Comparison of ENCODE assay signal across 8 mouse cellular contexts in the genomic region with DNA sequence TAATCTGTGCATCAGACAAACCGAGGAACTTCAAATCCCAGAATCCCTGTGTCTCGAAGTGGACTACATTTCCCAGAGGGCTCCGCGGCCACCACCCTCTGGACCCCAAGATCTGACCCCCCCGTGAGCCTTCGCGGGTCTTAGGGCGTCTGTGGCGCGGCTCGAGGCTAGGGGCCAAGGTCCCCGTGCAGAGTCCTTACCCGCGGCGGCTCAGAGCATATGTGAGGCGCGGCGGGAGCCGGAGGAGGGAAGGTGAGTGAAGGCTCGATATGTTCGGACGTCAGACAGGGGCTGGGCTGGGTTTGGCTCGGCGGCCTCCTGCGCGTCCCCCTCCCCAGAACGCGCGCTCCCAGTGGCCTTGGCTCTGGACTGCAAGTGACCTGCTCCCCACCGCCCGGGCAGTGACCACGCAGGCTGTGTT. TPM values are rescaled to one million over a fixed set of nuclear protein-coding genes. Genes with fewer than 3 reads are reported as not detected.
DNase-seq lines count a peak whose midpoint lies in the region; ATAC-seq lines count a peak whose summit lies in the region.

A gene (plus strand): TSS at position 107 of the 421 bp plus-strand sequence.

- peaks cover 10% of the 10 kb centered on the region for H3K4me1 ChIP-seq in hindbrain, embryonic 16.5 days (ENCODE audit: control insufficient read depth, insufficient read depth, low read depth, low read length)

- peaks cover 14% of the 10 kb centered on the region for H3K36me3 ChIP-seq in hindbrain, embryonic 16.5 days (ENCODE audit: control insufficient read depth, insufficient read depth, low read length)

- peak; percentile 79 for DNase-seq in adrenal gland, postnatal 10 days
- DNase-seq in gastrocnemius, adult 8-10 months (ENCODE audit: low spot score in 2 of 2), result peak; percentile 37 to 68
- DNase-seq in left cerebral cortex, adult 11 months (ENCODE audit: low spot score), result peak; percentile 70
- DNase-seq in lung, postnatal 14 days, result peak; percentile 72
- DNase-seq in right cerebral cortex, postnatal 10 days (ENCODE audit: low spot score in 2 of 2), result peak; percentile 85 to 86
- DNase-seq in spleen, postnatal 4 days (ENCODE audit: low spot score in 2 of 2), result no peak

- H3K9me3 ChIP-seq in hindbrain, embryonic 16.5 days (ENCODE audit: control insufficient read depth, low read length), result no peaks in the 10 kb centered on the region

- H3K27me3 ChIP-seq in hindbrain, embryonic 16.5 days (replicated peaks; ENCODE audit: control insufficient read depth, insufficient read depth, low read length), result no peaks in the 10 kb centered on the region

- peak within 1 kb of the TSS; percentile 78 for H3K27ac ChIP-seq in hindbrain, embryonic 16.5 days (ENCODE audit: low read depth, low read length)

- H3K9ac ChIP-seq in hindbrain, embryonic 16.5 days (ENCODE audit: low read depth, low read length), result peak within 1 kb of the TSS; percentile 98

- ATAC-seq in common myeloid progenitor, adult 5-6 weeks (replicated peaks; ENCODE audit: low read depth, poor library complexity, severe bottlenecking), result peak; percentile 42; the same call in 1 of the 2 replicates
- ATAC-seq in hindbrain, embryonic 16.5 days, result peak; percentile 96

- WGBS in hindbrain, embryonic 16.5 days, result under 1% methylated on average over 32 of the region's 32 CpGs

- H3K4me2 ChIP-seq in hindbrain, embryonic 16.5 days (ENCODE audit: low read length), result peak within 1 kb of the TSS; percentile 85

- H3K4me3 ChIP-seq in hindbrain, embryonic 16.5 days (ENCODE audit: low read length), result peak within 1 kb of the TSS; percentile 89

RNA-seq across cellular contexts. Expression of the gene that starts here (rescaled TPM):
- total RNA-seq in adrenal gland, postnatal 10 days (2021), result 1 to 10 TPM; 4.5 to 5.8 TPM
- total RNA-seq in common myeloid progenitor, adult 5-6 weeks (2017), result not detected in 2 replicates
- 1 to 10 TPM; 3.3 to 4.7 (median 3.5) TPM for total RNA-seq in gastrocnemius, adult 8-10 months (2022)
- polyA plus RNA-seq in hindbrain, embryonic 16.5 days (2015; fragmentation: Nextera tagmentation; extraction: Ambion mirVana), result 13.2 TPM in 2 replicates

Comparison
In these comparisons a context has a peak if more than half of its experiments do, and no peak if none do; other contexts are left out.
1. Peak in ATAC-seq in common myeloid progenitor, adult 5-6 weeks; RNA of the gene not detected or under 1 TPM.
2. DNase-seq: peak in adrenal gland, postnatal 10 days (single experiment), gastrocnemius, adult 8-10 months (2 of 2), left cerebral cortex, adult 11 months (single experiment), lung, postnatal 14 days (single experiment) and right cerebral cortex, postnatal 10 days (2 of 2); none in spleen, postnatal 4 days (0 of 2).